Mouse (Mus musculus): ENCODE results near the gene Etv6. TPM values are rescaled to one million over a fixed set of nuclear protein-coding genes. Genes with fewer than 3 reads are reported as not detected.

Gene Etv6
- polyA plus RNA-seq, 1 experiment, result 10.4 TPM

GRCm38 (mm10) chr6:134134821-134135323 is 99.4 kb downstream of the Etv6 start:
- no peak for DNase-seq (ENCODE audit: extremely low spot score in 1 of 2, low spot score in 1 of 2)

GRCm38 (mm10) chr6:134136315-134136714 is 100.8 kb downstream of the Etv6 start:
- DNase-seq (ENCODE audit: extremely low spot score in 1 of 2, low spot score in 1 of 2), result no peak

GRCm38 (mm10) chr6:134139359-134139758 is 103.9 kb downstream of the Etv6 start:
- DNase-seq (ENCODE audit: extremely low spot score in 1 of 2, low spot score in 1 of 2), result no peak

- no peak for DNase-seq (ENCODE audit: extremely low spot score in 1 of 2, low spot score in 1 of 2)
Observed at GRCm38 (mm10) chr6:134140718-134141615, 105.5 kb downstream of the Etv6 start.

- no peak for DNase-seq (ENCODE audit: extremely low spot score in 1 of 2, low spot score in 1 of 2)
Observed at GRCm38 (mm10) chr6:134141616-134142165, 106.2 kb downstream of the Etv6 start.

GRCm38 (mm10) chr6:134142700-134143099 is 107.2 kb downstream of the Etv6 start:
- no peak for DNase-seq (ENCODE audit: extremely low spot score in 1 of 2, low spot score in 1 of 2)

GRCm38 (mm10) chr6:134143649-134144097 is 108.2 kb downstream of the Etv6 start:
- no peak for DNase-seq (ENCODE audit: extremely low spot score in 1 of 2, low spot score in 1 of 2)

- no peak for DNase-seq (ENCODE audit: extremely low spot score in 1 of 2, low spot score in 1 of 2)
Observed at GRCm38 (mm10) chr6:134144231-134145130, 109.0 kb downstream of the Etv6 start.

GRCm38 (mm10) chr6:134147596-134148442 is 112.3 kb downstream of the Etv6 start:
- no peak for DNase-seq (ENCODE audit: extremely low spot score in 1 of 2, low spot score in 1 of 2)

- no peak for DNase-seq (ENCODE audit: extremely low spot score in 1 of 2, low spot score in 1 of 2)
Observed at GRCm38 (mm10) chr6:134148443-134148942, 113.0 kb downstream of the Etv6 start.

GRCm38 (mm10) chr6:134149606-134150005 is 114.1 kb downstream of the Etv6 start:
- DNase-seq (ENCODE audit: extremely low spot score in 1 of 2, low spot score in 1 of 2), result no peak

- no peak for DNase-seq (ENCODE audit: extremely low spot score in 1 of 2, low spot score in 1 of 2)
Observed at GRCm38 (mm10) chr6:134151022-134151680, 115.7 kb downstream of the Etv6 start.

- peak; percentile 43 to 74 for DNase-seq (ENCODE audit: extremely low spot score in 1 of 2, low spot score in 1 of 2)
Observed at GRCm38 (mm10) chr6:134151853-134152505, 116.5 kb downstream of the Etv6 start.

GRCm38 (mm10) chr6:134152539-134152938 is 117.0 kb downstream of the Etv6 start:
- DNase-seq (ENCODE audit: extremely low spot score in 1 of 2, low spot score in 1 of 2), result peak in 1 of 2 experiments; percentile 36

GRCm38 (mm10) chr6:134154746-134155145 is 119.2 kb downstream of the Etv6 start:
- no peak for DNase-seq (ENCODE audit: extremely low spot score in 1 of 2, low spot score in 1 of 2)

- no peak for DNase-seq (ENCODE audit: extremely low spot score in 1 of 2, low spot score in 1 of 2)
Observed at GRCm38 (mm10) chr6:134155900-134156623, 120.6 kb downstream of the Etv6 start.

GRCm38 (mm10) chr6:134157533-134158115 is 122.1 kb downstream of the Etv6 start:
- DNase-seq (ENCODE audit: extremely low spot score in 1 of 2, low spot score in 1 of 2), result no peak

Data from frontal cortex, adult 2 months (tissue).